Mouse (Mus musculus) spleen, postnatal 14 days (tissue): ENCODE measurements around the gene Pnkd.
"Not testable (repeated sequence)": the region's sequence is repeated elsewhere in the genome, so short reads cannot be mapped to it uniquely, and the experiment has no call there.

ENCODE experiments used
- DNase-seq, 2 experiments: peaks; one replicate each; pipeline ENCODE4 v3.0.0; 2021 to 2022; ENCODE audit warnings: low spot score in 2 of 2

Pnkd gene

GRCm38 (mm10) chr1:74331046-74331681 lies 46.4 kb downstream of the Pnkd start:
- no peak for DNase-seq

GRCm38 (mm10) chr1:74332241-74332763 lies 47.6 kb downstream of the Pnkd start:
- peak; percentile 85 to 87 for DNase-seq

GRCm38 (mm10) chr1:74332930-74333329 lies 48.2 kb downstream of the Pnkd start:
- no peak for DNase-seq

GRCm38 (mm10) chr1:74334607-74335006 lies 49.9 kb downstream of the Pnkd start:
- DNase-seq: no peak

GRCm38 (mm10) chr1:74335033-74335432 lies 50.3 kb downstream of the Pnkd start:
- no peak for DNase-seq

- DNase-seq: no peak
Observed at GRCm38 (mm10) chr1:74335436-74336170, 50.9 kb downstream of the Pnkd start.

- no peak for DNase-seq
Observed at GRCm38 (mm10) chr1:74337241-74337771, 52.6 kb downstream of the Pnkd start.

GRCm38 (mm10) chr1:74338013-74338412 lies 53.3 kb downstream of the Pnkd start:
- no peak for DNase-seq

GRCm38 (mm10) chr1:74338626-74339025 lies 53.9 kb downstream of the Pnkd start:
- DNase-seq: no peak

- DNase-seq: no peak
Observed at GRCm38 (mm10) chr1:74339917-74340316, 55.2 kb downstream of the Pnkd start.

- DNase-seq: no peak
Observed at GRCm38 (mm10) chr1:74340361-74340764, 55.6 kb downstream of the Pnkd start.

GRCm38 (mm10) chr1:74340992-74341391 lies 56.3 kb downstream of the Pnkd start:
- DNase-seq: not testable (repeated sequence)

- DNase-seq: no peak
Observed at GRCm38 (mm10) chr1:74341898-74342297, 57.2 kb downstream of the Pnkd start.

GRCm38 (mm10) chr1:74342308-74342707 lies 57.6 kb downstream of the Pnkd start:
- DNase-seq: no peak

GRCm38 (mm10) chr1:74343161-74343560 lies 58.4 kb downstream of the Pnkd start:
- no peak for DNase-seq

GRCm38 (mm10) chr1:74344163-74344916 lies 59.6 kb downstream of the Pnkd start:
- DNase-seq: no peak

- DNase-seq: no peak
Observed at GRCm38 (mm10) chr1:74351185-74351769, 66.5 kb downstream of the Pnkd start.

GRCm38 (mm10) chr1:74352532-74353096 lies 67.9 kb downstream of the Pnkd start:
- DNase-seq: no peak

- no peak for DNase-seq
Observed at GRCm38 (mm10) chr1:74353453-74354229, 68.9 kb downstream of the Pnkd start.

GRCm38 (mm10) chr1:74357531-74357930 lies 72.8 kb downstream of the Pnkd start:
- no peak for DNase-seq
